Mouse (Mus musculus) retina, postnatal 1 day (tissue): ENCODE results near the gene Psmf1.

Source experiments
- DNase-seq: peaks from one replicate; pipeline ENCODE4 v3.0.0-alpha.2; 2012

Psmf1 gene

DNA sequence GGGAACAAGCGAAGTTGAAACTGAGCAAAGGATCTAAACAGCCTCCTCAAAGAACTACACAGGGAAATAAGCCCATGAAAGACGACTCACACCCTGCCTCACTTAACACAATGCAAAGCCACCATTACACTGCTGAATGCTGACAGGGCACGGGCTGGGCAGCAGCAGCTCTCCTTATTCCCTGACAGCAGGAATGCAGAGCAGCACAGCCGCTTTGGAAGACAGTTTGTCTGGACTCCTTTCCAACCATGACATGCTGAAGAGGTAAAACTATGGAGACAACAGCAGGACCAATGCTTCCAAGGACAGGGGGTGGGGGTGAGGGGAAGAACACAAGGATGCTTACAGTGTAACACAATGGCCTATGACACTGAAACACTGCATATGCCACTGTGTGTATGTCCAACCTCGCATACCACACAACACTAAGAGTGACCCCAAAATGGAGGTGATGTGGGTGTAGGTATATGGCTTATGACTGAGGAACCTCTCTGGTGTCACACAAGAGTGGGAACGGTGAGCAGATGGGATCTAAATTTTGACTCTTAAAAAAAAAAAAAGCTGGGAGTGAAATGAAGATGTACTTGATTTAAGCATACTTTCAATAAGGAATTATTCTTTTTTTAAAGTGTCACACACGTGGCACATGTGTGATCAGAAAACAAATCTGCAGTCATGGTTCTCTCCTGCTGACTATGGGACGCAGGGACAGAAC is 10.7 kb downstream of the Psmf1 start:
- DNase-seq = no peak

DNA sequence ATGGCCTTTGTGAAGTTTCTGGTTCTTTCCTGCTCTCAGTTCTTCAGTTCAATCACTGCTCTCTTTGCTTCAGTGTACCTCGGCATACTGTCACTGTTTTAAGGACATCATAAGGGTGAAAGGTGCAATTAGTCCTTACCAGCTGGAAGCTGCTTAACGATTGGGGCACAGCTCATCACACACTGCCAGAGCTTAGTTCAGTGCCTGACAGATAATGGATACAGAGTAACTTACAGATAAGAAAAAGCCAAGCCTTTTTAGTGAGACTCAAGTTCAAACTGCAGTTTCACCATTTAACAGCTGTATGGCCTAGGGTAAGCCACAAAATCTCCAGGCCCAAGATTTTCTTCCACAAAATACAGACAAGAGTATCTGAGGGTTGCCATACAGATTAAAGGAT is 19.9 kb downstream of the Psmf1 start:
- no peak for DNase-seq

DNA sequence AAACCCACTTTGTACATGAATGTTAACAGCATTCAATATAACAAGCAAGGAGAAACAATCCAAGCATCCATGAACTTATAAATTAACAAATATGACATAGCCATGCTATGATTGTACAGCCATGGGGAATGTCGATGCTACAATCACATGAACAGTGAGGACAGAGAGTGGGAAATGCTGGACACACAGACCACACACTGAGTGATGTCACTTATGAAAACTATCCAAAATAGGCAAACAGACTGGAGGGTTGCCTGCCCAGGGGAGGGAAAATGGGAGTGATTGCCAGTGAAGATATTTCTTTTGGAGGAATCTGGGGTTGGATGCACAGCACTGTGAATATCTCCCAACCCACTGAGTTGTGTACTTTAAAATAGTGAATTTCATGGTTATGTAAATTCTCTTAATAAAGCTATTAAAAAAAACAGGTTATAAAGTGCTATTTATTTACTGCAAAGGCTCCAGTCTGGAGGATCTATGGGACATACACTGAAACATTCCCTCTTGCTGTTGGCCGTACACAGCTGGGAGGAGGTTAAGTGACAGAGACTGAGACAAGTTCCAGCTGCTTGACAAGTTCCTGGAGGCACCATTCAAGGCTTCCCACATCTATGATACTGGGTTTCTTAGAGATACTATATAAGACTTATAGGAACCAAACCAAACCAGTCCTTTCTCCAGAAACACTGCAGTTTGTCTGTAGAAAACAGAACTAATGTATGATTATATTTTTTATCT is 27.5 kb downstream of the Psmf1 start:
- DNase-seq = no peak

DNA sequence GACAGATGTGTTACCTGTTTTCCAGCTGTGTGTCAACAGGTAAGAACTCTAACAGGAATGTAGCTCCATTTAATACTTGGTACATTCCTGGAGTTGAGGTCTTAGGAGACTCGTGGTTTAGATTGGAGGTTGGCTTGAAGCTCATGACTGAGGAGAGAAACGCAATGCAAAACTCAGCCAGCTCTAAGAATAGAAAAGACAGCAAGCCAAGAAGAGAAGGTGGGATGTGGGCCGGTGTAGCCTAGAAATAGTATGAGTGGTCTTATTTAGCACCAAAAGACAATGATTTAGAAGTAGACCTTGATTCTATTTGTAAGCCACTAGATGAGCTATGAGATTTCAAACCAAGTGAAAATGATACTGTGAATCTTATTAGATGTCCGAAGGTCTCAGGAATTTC is 28.5 kb downstream of the Psmf1 start:
- DNase-seq = no peak

DNA sequence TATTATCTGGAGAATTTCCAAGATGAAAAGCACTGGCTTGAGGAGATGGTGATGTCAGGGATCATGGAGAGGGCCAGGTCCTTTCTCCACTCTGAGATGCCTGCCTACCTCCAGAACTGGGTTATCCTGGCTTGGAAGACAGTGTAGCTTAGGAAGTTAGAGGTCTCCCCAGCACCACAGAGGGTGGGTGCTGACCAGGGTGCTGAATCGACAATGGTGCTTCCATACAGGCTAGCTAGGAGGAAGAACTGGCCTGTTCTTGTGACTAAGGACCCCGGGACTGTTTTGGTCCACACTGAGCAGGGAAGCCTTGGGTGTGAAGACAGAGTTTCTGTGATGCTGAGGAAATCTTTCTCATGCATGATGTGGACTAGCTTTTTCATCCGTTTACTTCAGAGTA is 31.3 kb downstream of the Psmf1 start:
- DNase-seq = peak; percentile 17

DNA sequence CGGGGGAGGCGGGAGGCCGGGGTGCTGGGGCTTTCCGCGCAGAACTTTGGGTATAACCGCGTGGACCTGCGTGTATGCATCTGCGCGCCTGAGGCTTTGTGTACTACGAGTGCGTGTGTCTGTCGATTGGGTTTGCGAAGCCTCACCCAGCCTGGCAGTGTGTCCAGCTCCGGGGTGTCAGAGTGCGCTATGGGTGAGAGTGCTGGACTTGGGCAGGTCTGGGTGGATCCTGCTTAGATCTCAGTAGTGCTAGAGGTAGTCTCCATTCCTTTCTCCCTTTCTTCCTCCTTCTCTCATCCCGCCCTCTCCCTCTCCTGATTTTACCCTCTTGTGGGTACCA is 41.2 kb downstream of the Psmf1 start:
- peak; percentile 58 for DNase-seq

DNA sequence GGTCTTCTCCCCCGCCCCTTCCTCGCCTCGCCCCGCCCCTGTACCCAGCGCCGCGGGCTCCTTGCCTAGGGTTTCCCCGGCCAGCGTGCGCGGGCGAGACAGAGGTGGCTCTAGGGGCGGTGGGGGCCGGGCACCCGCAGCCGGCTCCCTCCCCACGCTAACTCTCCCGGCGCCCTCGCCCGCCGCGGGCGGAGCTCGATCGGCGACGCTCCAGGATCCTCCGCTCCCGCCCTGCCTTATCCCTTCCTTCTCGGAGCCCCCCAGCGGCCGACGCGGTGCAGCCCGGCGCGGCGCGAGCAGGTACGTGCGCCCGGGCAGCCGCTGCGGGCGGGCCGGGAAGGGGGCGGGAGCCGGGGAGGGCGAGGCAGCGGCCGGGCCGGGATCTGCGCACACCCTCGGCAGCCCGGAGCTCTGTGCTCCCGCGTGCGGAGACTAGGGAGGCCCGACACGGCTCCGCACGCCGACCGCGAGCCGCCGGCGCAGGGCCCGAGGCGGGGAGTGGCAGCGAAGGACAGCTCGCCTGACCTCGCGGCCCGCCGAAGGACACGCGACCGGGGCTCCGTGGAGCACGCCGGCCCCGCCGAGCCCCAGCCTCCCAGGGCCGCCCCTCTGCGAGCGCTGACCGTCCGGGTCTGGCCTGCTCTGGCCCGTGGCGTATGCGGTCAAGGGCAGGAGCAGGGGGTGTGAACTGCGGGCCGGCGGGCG is 41.7 kb downstream of the Psmf1 start:
- DNase-seq = peak; percentile 77

DNA sequence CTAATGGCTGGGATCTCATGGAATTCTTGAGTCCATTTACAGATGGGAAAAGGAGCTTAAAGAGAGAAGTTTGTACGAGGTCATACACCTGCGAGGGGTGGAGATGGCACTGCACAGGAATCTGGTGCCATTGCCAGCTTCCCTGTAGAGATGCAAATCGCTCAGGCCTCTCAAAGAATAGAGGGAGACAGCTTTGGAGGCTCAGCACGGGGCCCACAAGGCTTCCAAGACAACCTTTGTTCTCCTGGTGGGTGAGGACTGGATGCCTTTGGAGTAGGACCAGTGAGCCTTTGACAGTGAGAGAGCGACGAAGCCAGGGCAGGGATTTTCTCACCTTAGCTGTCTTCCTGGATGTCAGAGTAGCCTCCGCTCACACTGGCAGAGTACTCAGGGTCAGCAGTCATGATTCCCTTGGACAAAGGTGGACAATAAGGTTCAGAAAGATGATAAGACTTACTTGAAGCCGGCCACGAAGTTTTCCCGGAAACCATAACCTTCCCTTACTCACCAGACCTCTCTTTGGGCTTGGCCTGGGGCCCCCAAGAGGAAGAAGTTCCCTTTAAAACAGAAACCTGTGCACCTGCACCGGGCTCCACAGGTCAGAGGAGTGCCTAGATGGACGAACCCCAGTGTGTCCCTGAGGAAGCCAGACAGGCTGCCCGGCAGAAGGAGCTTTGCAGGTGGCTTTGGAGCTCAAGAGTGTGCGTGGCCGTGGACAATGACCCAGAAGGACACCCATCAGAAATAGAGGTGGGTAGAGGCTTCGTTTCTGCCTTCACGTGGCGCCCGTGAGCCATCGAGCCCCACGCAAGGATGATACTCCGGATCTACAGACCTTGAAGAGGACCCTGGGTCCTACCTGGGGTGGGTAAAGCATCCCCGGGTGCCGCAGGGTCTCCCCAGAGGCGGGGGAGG is 42.5 kb downstream of the Psmf1 start, which contains the start of gene Tmem74b:
TSS of gene Tmem74b (plus strand) at position 778 of the 915 bp plus-strand sequence.
- DNase-seq = peak; percentile 7

DNA sequence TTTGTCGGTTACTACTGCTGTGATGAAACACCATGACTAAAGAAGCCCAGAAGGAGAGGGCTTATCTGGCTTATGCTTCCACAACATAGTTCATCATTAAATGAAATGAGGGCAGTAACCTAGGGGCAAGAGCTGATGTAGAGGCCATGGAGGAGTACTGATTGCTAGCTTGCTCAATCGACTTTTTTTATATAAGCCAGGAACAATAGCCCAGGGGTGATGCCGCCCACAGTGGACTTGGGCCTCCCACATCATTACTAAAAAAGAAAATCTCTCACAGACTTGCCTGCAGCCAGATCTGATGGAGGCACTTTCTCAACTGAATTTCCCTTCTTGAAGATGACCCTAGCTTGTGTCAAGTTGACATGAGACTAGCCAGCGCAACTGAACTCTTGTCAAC is 61.0 kb downstream of the Psmf1 start:
- no peak for DNase-seq

DNA sequence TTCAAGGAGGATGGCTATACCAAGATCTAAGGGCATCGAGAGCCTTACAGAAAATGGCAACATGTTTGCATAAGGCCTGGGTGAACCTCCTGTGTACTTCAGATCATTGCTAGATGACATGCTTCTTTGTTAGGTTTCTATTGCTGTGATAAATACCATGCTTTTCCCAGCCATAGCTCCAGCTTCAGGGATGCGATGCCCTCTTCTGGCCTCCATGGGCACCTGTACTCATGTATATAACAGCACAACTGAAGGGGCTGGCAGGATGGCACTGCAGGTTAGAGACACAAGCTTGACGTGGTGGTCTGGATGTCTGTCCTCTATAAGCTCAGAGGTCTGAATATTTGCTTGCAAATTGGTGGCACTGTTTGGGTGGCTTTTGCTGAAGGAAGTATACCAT is 61.6 kb downstream of the Psmf1 start:
- DNase-seq = peak; percentile 59

DNA sequence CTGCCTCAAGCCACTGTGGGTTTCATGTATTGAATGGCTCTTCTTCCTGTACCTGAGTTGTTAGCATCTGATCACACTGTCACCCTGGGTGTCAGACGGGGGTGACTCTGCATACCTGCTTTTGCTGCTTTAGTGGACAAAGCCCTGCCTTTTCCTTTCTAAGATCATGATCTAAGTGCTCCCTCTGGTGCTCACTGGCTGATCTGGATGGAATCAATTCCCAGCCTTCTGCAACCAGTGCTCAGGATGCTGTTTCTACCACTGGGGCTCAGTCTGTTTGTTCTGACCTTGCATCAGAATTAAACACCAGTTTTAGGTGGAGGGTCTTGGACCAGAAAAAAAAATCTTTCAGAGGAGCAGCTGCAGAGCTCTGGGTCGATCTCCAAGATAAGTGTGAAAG is 67.8 kb downstream of the Psmf1 start:
- DNase-seq = peak; percentile 12

DNA sequence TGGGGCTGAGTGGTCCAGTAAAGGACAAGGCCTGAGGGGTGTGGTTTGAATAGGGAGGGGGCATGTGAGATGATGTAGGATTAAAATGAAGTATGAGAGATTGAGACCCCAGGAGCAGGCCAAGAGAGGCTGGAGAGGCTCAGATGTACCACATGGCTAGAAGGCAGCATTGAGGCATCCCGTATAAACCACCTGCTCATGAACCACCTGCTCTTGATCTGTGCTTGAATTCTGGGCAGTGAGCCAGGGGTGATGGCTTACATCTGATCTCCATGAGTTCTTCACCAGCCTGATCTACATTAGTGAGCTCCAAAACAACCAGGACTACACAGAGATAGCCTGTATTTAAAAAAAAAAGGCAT is 73.0 kb downstream of the Psmf1 start:
- DNase-seq = peak; percentile 21

DNA sequence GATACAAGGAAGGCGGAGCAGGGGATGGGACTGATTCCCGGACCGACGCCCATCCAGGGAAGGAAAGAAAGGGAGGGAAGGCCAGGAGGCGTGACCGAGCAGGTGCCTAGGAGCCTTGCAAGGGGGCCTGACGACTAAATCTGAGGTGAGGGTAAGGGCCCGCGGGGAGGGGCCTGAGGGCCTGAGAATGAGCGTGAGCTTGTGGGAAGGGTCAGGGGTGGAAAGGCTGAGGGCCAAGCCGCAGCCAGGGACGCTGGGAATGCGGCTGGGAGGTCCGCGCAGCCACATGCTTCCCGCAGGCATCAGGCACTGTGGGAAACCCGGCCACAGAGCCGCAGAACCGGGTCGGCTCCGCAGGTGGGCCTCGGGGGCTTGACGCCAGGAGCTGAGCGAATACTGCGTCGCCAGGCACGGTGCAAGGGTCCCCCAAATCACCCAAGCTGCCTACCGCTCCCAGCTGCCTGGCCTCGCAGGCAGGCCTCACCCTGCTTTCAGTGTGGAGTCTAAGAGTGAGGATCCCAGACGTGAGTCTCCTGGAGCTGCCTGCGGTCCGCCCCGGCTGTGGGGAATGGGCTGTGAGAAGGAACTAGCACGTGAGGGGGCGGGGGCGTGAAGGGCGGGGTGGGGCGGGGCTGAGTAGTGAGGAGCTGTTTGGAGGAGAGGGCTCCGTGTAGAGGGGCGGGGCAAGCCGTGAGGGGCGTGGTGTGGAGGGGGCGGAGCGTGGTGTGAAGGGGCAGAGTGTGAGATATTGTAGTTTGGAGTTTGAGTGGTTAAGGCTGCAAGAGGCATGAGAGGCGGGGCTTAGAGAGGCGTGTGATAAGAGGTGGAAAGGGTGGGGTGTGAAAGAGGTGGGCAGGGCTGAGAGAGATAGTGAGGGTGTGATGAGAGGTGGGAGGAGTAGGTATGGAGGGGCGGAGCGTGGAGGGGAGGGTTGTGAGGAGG is 73.7 kb downstream of the Psmf1 start:
- peak; percentile 24 for DNase-seq

DNA sequence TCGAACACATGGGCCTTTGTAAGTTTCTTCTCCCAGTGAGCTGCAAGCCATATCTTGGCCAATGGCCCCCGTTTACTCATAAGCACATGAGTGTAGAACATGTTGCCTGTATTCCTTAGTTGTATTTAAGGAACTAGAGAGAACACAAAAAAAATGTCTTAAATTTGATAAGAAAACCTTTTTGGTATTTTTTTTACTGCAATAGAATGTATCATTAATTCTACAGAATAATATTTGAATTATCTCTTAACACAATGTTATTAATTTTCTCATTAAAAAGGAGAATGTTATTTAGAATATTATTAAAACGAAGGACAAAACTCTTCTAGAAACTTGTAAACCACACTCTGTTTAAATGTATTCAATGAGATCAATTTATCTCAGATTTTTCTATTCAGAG is 75.6 kb downstream of the Psmf1 start, which contains the start of gene Rad21l:
TSS of gene Rad21l (minus strand) at position 101 of the 400 bp plus-strand sequence.
- DNase-seq = no peak
